Mouse (Mus musculus) embryonic facial prominence, embryonic 14.5 days (tissue): ENCODE measurements at regions not wholly inside any gene's neighbourhood (a gene's known extent, or its start where the extent isn't known, plus 50 kb on each side); places are given as distances from the start of the nearest gene placed in this dataset.

Source experiments
- ATAC-seq: fragments of 200-750 bp; cut with Nextera tagmentation; 2 replicates; pipeline ENCODE4 v1.8.0; 2017; ENCODE audit warnings: low read depth, moderate number of reproducible peaks, moderate TSS enrichment
- DNase-seq: peaks from one replicate; pipeline ENCODE4 v3.0.0-alpha.2; 2015; ENCODE audit warnings: low spot score
- H3K27ac ChIP-seq: fragments of 300-500 bp; sonication (generic); replicated peaks from 2 replicates; pipeline ENCODE4 v1.5.1; 2014; ENCODE audit warnings: low read depth, mild to moderate bottlenecking, low read length, moderate library complexity
- H3K27me3 ChIP-seq: fragments of 300-500 bp; sonication (generic); replicated peaks from 2 replicates; pipeline ENCODE4 v1.6.1; 2014; ENCODE audit warnings: low read length; ENCODE audit not compliant: control insufficient read depth, insufficient read depth
- H3K36me3 ChIP-seq: fragments of 300-500 bp; sonication (generic); 2 replicates; pipeline ENCODE4 v1.6.1; 2014; ENCODE audit warnings: low read length, mixed read lengths; ENCODE audit not compliant: control insufficient read depth, insufficient read depth
- H3K4me1 ChIP-seq: fragments of 300-500 bp; sonication (generic); 2 replicates; pipeline ENCODE4 v1.6.1; 2014; ENCODE audit warnings: antibody characterized with exemption, low read length; ENCODE audit not compliant: control insufficient read depth, insufficient read depth
- H3K4me2 ChIP-seq: fragments of 300-500 bp; sonication (generic); 2 replicates; pipeline ENCODE4 v1.6.1; 2014; ENCODE audit warnings: low read depth, mild to moderate bottlenecking, low read length, moderate library complexity, mixed read lengths
- H3K4me3 ChIP-seq: fragments of 300-500 bp; sonication (generic); 2 replicates; pipeline ENCODE4 v1.5.1; 2014; ENCODE audit warnings: low read depth, mild to moderate bottlenecking, low read length
- H3K9ac ChIP-seq: fragments of 300-500 bp; sonication (generic); 2 replicates; pipeline ENCODE4 v1.6.1; 2014; ENCODE audit warnings: low read depth, mild to moderate bottlenecking, low read length, moderate library complexity, mixed read lengths
- H3K9me3 ChIP-seq: fragments of 300-500 bp; sonication (generic); 2 replicates; pipeline ENCODE4 v1.6.1; 2016; ENCODE audit warnings: low read length; ENCODE audit not compliant: control insufficient read depth
- WGBS: fragments of 180-500 bp; shearing (Covaris S2); extraction: QIAGEN DNeasy Blood & Tissue Kit; methylation state at CpG from one replicate; pipeline ENCODE4 v1.1.7; 2014; 5-methylcytosine and 5-hydroxymethylcytosine counted together

GRCm38 (mm10) chr2:53680350-53681011 lies 404.9 kb downstream of the Rprm start:
- Histone ChIP-seq H3K9ac (no peak overlapping the region), H3K27me3 (no peaks in the 10 kb centered on the region), H3K4me1 (no peaks in the 10 kb centered on the region), H3K36me3 (no peaks in the 10 kb centered on the region), H3K9me3 (no peaks in the 10 kb centered on the region), H3K27ac (no peak overlapping the region), H3K4me2 (no peak overlapping the region), H3K4me3 (no peak overlapping the region)
- ATAC-seq (no peak), DNase-seq (no peak)
- 81% methylated on average over 5 of the region's 5 CpGs for WGBS

- WGBS, result 56% methylated on average over 4 of the region's 4 CpGs
- DNase-seq (no peak), ATAC-seq (no peak)
- no peaks in the 10 kb centered on the region for H3K9me3 ChIP-seq
- H3K4me3 ChIP-seq, result no peak overlapping the region
- H3K27me3 ChIP-seq, result no peaks in the 10 kb centered on the region
- no peak overlapping the region for H3K9ac ChIP-seq
- no peaks in the 10 kb centered on the region for H3K4me1 ChIP-seq
- H3K36me3 ChIP-seq, result no peaks in the 10 kb centered on the region
- H3K27ac ChIP-seq, result no peak overlapping the region
- no peak overlapping the region for H3K4me2 ChIP-seq
Measured at GRCm38 (mm10) chr2:53682599-53682998, 402.8 kb downstream of the Rprm start.

- H3K36me3 ChIP-seq, result no peaks in the 10 kb centered on the region
- no peak for ATAC-seq
- H3K9ac ChIP-seq, result no peak overlapping the region
- peak; percentile 4 for DNase-seq
- no peak overlapping the region for H3K4me3 ChIP-seq
- H3K4me2 ChIP-seq, result no peak overlapping the region
- no peaks in the 10 kb centered on the region for H3K4me1 ChIP-seq
- 75% methylated on average over 7 of the region's 7 CpGs for WGBS
- H3K27ac ChIP-seq, result no peak overlapping the region
- no peaks in the 10 kb centered on the region for H3K9me3 ChIP-seq
- H3K27me3 ChIP-seq, result no peaks in the 10 kb centered on the region
Measured at GRCm38 (mm10) chr2:53687281-53687680, 398.1 kb downstream of the Rprm start.

- Histone ChIP-seq H3K4me1 (no peaks in the 10 kb centered on the region), H3K9ac (no peak overlapping the region), H3K4me3 (no peak overlapping the region), H3K27me3 (no peaks in the 10 kb centered on the region), H3K27ac (no peak overlapping the region), H3K36me3 (no peaks in the 10 kb centered on the region), H3K4me2 (no peak overlapping the region), H3K9me3 (no peaks in the 10 kb centered on the region)
- DNase-seq (peak; percentile 81), ATAC-seq (peak; percentile 95)
- 31% methylated on average over 3 of the region's 3 CpGs for WGBS
Measured at GRCm38 (mm10) chr2:53689223-53689880, 396.0 kb downstream of the Rprm start.

GRCm38 (mm10) chr2:53691580-53692118 lies 393.7 kb downstream of the Rprm start:
- Histone ChIP-seq H3K4me3 (no peak overlapping the region), H3K4me2 (no peak overlapping the region), H3K27me3 (no peaks in the 10 kb centered on the region), H3K4me1 (no peaks in the 10 kb centered on the region), H3K27ac (no peak overlapping the region), H3K36me3 (no peaks in the 10 kb centered on the region), H3K9me3 (no peaks in the 10 kb centered on the region), H3K9ac (no peak overlapping the region)
- 79% methylated on average over 5 of the region's 5 CpGs for WGBS
- DNase-seq (no peak), ATAC-seq (no peak)

- no peak overlapping the region for H3K4me2 ChIP-seq
- 60% methylated on average over 3 of the region's 3 CpGs for WGBS
- H3K27me3 ChIP-seq, result no peaks in the 10 kb centered on the region
- H3K36me3 ChIP-seq, result no peaks in the 10 kb centered on the region
- no peaks in the 10 kb centered on the region for H3K4me1 ChIP-seq
- no peaks in the 10 kb centered on the region for H3K9me3 ChIP-seq
- DNase-seq (peak; percentile 87), ATAC-seq (peak; percentile 86)
- no peak overlapping the region for H3K4me3 ChIP-seq
- H3K27ac ChIP-seq, result no peak overlapping the region
- H3K9ac ChIP-seq, result no peak overlapping the region
Measured at GRCm38 (mm10) chr2:53711213-53711612, 374.1 kb downstream of the Rprm start.

GRCm38 (mm10) chr2:53713106-53713640 lies 372.2 kb downstream of the Rprm start:
- 78% methylated on average over 7 of the region's 7 CpGs for WGBS
- no peak overlapping the region for H3K4me2 ChIP-seq
- no peaks in the 10 kb centered on the region for H3K36me3 ChIP-seq
- H3K27me3 ChIP-seq, result no peaks in the 10 kb centered on the region
- no peak overlapping the region for H3K27ac ChIP-seq
- H3K4me1 ChIP-seq, result no peaks in the 10 kb centered on the region
- ATAC-seq (no peak), DNase-seq (no peak)
- H3K9ac ChIP-seq, result no peak overlapping the region
- H3K4me3 ChIP-seq, result no peak overlapping the region
- no peaks in the 10 kb centered on the region for H3K9me3 ChIP-seq

- DNase-seq (peak; percentile 11), ATAC-seq (no peak)
- H3K4me1 ChIP-seq, result no peaks in the 10 kb centered on the region
- no peak overlapping the region for H3K9ac ChIP-seq
- H3K27me3 ChIP-seq, result no peaks in the 10 kb centered on the region
- H3K36me3 ChIP-seq, result no peaks in the 10 kb centered on the region
- H3K9me3 ChIP-seq, result no peaks in the 10 kb centered on the region
- no peak overlapping the region for H3K4me2 ChIP-seq
- 42% methylated on average over 5 of the region's 5 CpGs for WGBS
- no peak overlapping the region for H3K27ac ChIP-seq
- H3K4me3 ChIP-seq, result no peak overlapping the region
Measured at GRCm38 (mm10) chr2:53715017-53715416, 370.3 kb downstream of the Rprm start.
